Mouse (Mus musculus) spleen, adult 10 weeks (tissue): ENCODE data around the gene Dbh. TPM values are rescaled to one million over a fixed set of nuclear protein-coding genes. Genes with fewer than 3 reads are reported as not detected.

Experiments used
- polyA plus RNA-seq: library from polyadenylated mRNA; stranded (reverse); fragments of 350-450 nt; fragmentation: Illumina TruSeq; extraction: RNeasy Lipid Tissue Mini Kit (QIAGEN cat#74804); gene quantifications from one replicate; pipeline ENCODE4 v1.2.3, GENCODE M21; 2015; ENCODE audit warnings: low replicate concordance; ENCODE audit not compliant: insufficient read depth

Gene Dbh
- not detected for polyA plus RNA-seq

GRCm38 (mm10) chr2:27164796-27165590 lies at the start of gene Dbh:
Gene Dbh, plus strand, starts transcription at chr2:27165233.

DNA sequence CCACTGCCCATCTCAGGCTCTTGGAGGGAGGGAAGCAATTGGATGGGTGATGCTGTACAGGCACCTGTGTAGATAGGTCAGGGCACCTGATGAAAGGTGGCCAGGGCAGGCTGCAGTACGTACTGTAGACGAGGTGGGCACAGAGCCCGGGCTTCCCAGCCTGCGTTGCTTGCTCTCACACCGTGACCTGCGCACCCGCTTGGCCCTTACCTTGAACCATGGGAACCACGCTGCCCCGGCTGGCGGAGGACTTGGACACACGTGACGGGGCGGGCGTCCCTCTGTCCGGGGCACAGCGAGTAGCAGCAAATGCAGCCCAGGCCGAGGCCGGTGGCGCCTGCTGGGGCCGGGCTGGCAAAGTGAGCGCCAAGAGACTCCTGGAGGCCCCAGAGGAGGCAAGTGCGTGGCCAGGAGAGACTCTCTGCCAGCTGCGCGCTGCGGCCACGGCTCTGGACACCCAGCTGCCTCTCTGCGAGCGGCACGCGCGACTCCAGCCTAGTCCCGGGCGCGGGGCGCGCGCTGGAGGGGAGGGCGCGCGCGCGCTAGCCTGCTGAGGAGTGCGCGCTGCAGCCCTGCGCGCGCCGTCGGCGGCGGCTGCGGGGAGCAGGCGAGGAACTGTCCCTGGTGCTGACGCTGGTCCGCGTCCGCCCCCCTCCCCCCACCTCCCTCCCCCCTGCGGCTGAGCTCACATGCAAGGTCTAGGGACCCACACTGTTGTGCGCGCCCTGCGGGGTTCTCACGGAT lies 22.9 kb upstream of the Dbh start, which contains the start of gene Fam163b:
TSS of gene Fam163b (minus strand) at position 542 of the 744 bp plus-strand sequence.

Other genes starting within 250 kb of the Dbh start
- gene Surf2, start 248.9 kb upstream of the Dbh start, polyA plus RNA-seq, result 63.0 TPM
- gene Surf1, start 248.7 kb upstream of the Dbh start, polyA plus RNA-seq, result 103 TPM
- 68.3 TPM for gene Surf4, start 231.3 kb upstream of the Dbh start, polyA plus RNA-seq
- gene Stkld1, start 231.2 kb upstream of the Dbh start, polyA plus RNA-seq, result 0.40 TPM
- 108 TPM for gene Rexo4, start 200.8 kb upstream of the Dbh start, polyA plus RNA-seq
- 0.75 TPM for gene Adamts13, start 191.8 kb upstream of the Dbh start, polyA plus RNA-seq
- gene Cacfd1, start 155.3 kb upstream of the Dbh start, polyA plus RNA-seq, result 32.7 TPM
- gene Slc2a6, start 137.2 kb upstream of the Dbh start, polyA plus RNA-seq, result 2.7 TPM
- gene Mymk, start 93.1 kb upstream of the Dbh start, polyA plus RNA-seq, result 0.54 TPM
- gene Adamtsl2, start 85.9 kb upstream of the Dbh start, polyA plus RNA-seq, result 10.1 TPM
- not detected for gene Fam163b, start 22.7 kb upstream of the Dbh start, polyA plus RNA-seq
- gene Sardh, start 83.1 kb downstream of the Dbh start, polyA plus RNA-seq, result 2.2 TPM